Mouse (Mus musculus) olfactory bulb, adult 2 months (tissue): Measurements from ENCODE around the gene Bcor. TPM values are rescaled to one million over a fixed set of nuclear protein-coding genes. Genes with fewer than 3 reads are reported as not detected.

Source experiments
- H3K27ac ChIP-seq: fragments of 200-500 bp; 2 replicates; pipeline ENCODE4 v1.5.1; 2012; ENCODE audit warnings: low read depth, low read length; ENCODE audit not compliant: insufficient read depth
- H3K4me1 ChIP-seq: fragments of 200-500 bp; 2 replicates; pipeline ENCODE4 v1.6.1; 2012; ENCODE audit warnings: low read length; ENCODE audit not compliant: control insufficient read depth, insufficient read depth
- H3K4me3 ChIP-seq: fragments of 200-500 bp; 2 replicates; pipeline ENCODE4 v1.5.1; 2012; ENCODE audit warnings: mild to moderate bottlenecking, low read depth, low read length, moderate library complexity; ENCODE audit not compliant: insufficient read depth
- CTCF ChIP-seq: fragments of 200-500 bp; IDR thresholded peaks from 2 replicates; pipeline ENCODE4 v1.5.1; 2012; ENCODE audit warnings: low read depth, mild to moderate bottlenecking, low read length, moderate library complexity; ENCODE audit not compliant: insufficient read depth
- POLR2A ChIP-seq: fragments of 200-500 bp; IDR thresholded peaks from 2 replicates; pipeline ENCODE4 v1.6.1; 2012; ENCODE audit warnings: mild to moderate bottlenecking, low read depth, low read length, moderate library complexity; ENCODE audit not compliant: insufficient read depth
- WGBS: fragments of 180-500 bp; shearing (Covaris S2); methylation state at CpG from one replicate; pipeline ENCODE4 v1.1.7; 2018; 5-methylcytosine and 5-hydroxymethylcytosine counted together
- polyA plus RNA-seq: library from polyadenylated mRNA; stranded (reverse); fragments of >200 nt; gene quantifications from 2 replicates; pipeline ENCODE4 v1.2.4, GENCODE M21; 2012; ENCODE audit warnings: low replicate concordance; ENCODE audit not compliant: missing spikeins, insufficient read depth, insufficient read length

The Bcor gene
- polyA plus RNA-seq, 1 experiment, result not detected

GRCm38 (mm10) chrX:11988191-11988896 is 171.8 kb downstream of the Bcor start:
- no peak overlapping the region for H3K27ac ChIP-seq
- no peaks in the 10 kb centered on the region for H3K4me1 ChIP-seq
- WGBS, result 87% methylated on average over 7 of the region's 7 CpGs
- TF ChIP-seq CTCF, result no peak
- no peak for TF ChIP-seq POLR2A
- no peak overlapping the region for H3K4me3 ChIP-seq

DNA sequence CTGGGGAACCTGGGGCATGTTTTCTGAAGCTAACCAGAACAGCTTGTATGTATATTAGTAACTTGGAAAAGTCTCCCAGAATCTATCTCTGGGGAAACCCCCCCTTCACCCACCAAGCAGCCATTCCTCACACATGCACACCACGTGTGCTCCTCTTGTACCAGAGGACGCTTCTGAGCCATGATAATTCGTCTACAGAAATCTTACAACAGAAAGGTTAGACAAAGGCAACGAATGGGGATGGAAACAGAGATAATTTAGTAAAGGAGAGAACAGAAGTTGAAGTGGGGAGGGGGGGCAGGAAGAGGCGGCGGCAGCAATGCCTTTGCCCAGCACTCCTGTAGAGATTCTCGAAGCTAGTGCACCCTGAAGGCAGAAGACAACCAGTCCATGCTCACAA is 172.6 kb downstream of the Bcor start:
- H3K4me1 ChIP-seq, result no peaks in the 10 kb centered on the region
- H3K27ac ChIP-seq, result no peak overlapping the region
- H3K4me3 ChIP-seq, result no peak overlapping the region
- TF ChIP-seq POLR2A (no peak), CTCF (no peak)
- 82% methylated on average over 7 of the region's 7 CpGs for WGBS
